Mouse (Mus musculus): Measurements from ENCODE around the gene Llgl2. TPM values are rescaled to one million over a fixed set of nuclear protein-coding genes. Genes with fewer than 3 reads are reported as not detected.
A peak's percentile ranks its signal among the peaks of the same experiment; 100 is the strongest.

The Llgl2 gene
- 6.2 and 8.5 TPM in 2 replicates for polyA plus RNA-seq (2014; fragmentation: Nextera tagmentation; extraction: Ambion mirVana)

DNA sequence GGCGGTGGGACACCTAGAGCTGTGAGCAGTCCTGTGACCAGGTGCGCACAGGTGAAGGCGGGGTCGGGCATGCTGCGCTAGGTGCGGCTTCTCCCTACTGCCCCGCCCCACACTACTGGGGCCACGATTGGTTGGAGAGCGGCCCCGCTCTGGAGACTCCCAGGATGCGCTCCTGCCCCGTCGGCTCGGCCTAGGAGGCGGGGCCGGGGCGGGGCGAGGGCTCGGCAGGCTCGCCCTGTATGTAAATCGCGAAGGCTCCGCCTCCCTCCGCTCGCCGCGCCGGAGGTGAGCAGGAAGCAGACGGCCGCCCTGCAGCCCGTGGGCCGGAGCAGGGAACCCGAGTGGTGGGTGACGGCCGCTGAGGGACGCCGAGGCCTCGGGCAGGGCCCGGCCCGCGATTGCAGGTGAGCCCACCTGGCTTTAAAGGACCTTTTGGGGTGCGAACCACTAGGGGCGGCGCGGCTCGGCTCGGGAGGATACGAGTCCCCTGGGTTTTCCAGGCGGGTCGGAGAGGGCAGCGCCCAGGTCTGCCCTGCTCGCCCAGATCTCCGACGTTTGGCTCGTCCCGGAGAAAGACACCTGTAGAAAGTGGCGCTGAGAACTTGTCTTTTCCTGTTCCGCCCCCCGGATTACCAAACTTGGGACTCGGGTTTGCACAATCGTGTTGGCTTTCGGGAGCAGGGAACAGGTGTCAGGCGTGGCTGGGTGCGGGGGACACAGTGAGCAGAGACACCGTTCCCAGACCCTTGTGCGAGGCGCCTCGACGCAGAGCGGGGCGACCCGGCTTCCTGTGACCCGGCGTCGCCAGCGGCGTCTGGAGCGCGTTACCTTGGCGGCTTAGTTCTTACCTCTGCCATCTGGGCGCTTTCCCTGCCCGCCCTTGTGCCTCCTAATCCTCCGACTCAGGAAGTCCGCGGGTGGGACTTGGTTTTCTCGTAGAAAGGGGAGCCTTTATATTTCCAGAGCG lies at the start of gene Llgl2:
Llgl2 (plus strand) TSS at position 276 of the 967 bp plus-strand sequence.
- H3K27me3 ChIP-seq (ENCODE audit: control insufficient read depth, insufficient read depth, low read length), result peaks cover 3% of the 10 kb centered on the region; the same call in 1 of the 2 replicates
- no peak within 1 kb of the TSS for H3K27ac ChIP-seq (replicated peaks; ENCODE audit: low read depth, low read length)
- peak within 1 kb of the TSS; percentile 55 for H3K9ac ChIP-seq (ENCODE audit: low read length)
- ATAC-seq (ENCODE audit: insufficient number of reproducible peaks, low FRiP score, low TSS enrichment, low read depth), result peak; percentile 90
- under 1% methylated on average over 87 of the region's 87 CpGs for WGBS
- H3K4me2 ChIP-seq (ENCODE audit: low read depth, severe bottlenecking), result peak within 1 kb of the TSS; percentile 97
- no peaks in the 10 kb centered on the region for H3K4me1 ChIP-seq (ENCODE audit: control insufficient read depth, insufficient read depth, low read length)
- no peaks in the 10 kb centered on the region for H3K9me3 ChIP-seq (ENCODE audit: control insufficient read depth, low read length)
- H3K4me3 ChIP-seq (ENCODE audit: low read depth, low read length), result peak within 1 kb of the TSS; percentile 64
- peak; percentile 88 for DNase-seq (ENCODE audit: low spot score)
- peaks cover 6% of the 10 kb centered on the region; the same call in 1 of the 2 replicates for H3K36me3 ChIP-seq (ENCODE audit: control insufficient read depth, insufficient read depth, low read length)

DNA sequence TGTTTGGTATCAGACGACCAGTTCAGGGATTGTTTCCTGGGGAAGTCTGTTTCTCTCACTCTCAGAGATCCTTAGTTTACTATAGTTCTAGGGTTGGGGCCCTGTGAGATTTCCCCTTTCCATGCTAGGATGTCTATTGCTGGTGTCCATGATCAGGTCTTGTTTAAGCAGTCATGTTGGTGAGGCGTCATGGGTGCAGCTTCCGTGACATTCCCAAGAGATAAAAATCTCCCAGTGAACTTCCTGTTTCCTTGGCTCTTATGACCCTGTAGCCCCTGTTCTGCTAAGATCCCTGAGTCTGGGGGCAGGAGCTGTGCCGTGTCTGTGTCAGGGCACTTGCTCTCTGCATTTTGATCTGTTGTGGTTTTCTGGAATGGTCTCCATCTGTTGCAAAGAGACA lies 49.2 kb upstream of the Llgl2 start:
- DNase-seq (ENCODE audit: low spot score) (no peak), ATAC-seq (ENCODE audit: insufficient number of reproducible peaks, low FRiP score, low TSS enrichment, low read depth) (no peak)
- peaks cover 2% of the 10 kb centered on the region; the same call in 1 of the 2 replicates for H3K36me3 ChIP-seq (ENCODE audit: control insufficient read depth, insufficient read depth, low read length)
- H3K4me2 ChIP-seq (ENCODE audit: low read depth, severe bottlenecking), result no peak overlapping the region
- no peak overlapping the region for H3K27ac ChIP-seq (replicated peaks; ENCODE audit: low read depth, low read length)
- H3K27me3 ChIP-seq (ENCODE audit: control insufficient read depth, insufficient read depth, low read length), result no peaks in the 10 kb centered on the region
- H3K4me3 ChIP-seq (ENCODE audit: low read depth, low read length), result no peak overlapping the region
- no peaks in the 10 kb centered on the region for H3K9me3 ChIP-seq (ENCODE audit: control insufficient read depth, low read length)
- 70% methylated on average over 4 of the region's 4 CpGs for WGBS
- H3K4me1 ChIP-seq (ENCODE audit: control insufficient read depth, insufficient read depth, low read length), result peaks cover 18% of the 10 kb centered on the region
- no peak overlapping the region for H3K9ac ChIP-seq (ENCODE audit: low read length)

- DNase-seq (ENCODE audit: low spot score), result no peak
- Histone ChIP-seq H3K27me3 (ENCODE audit: control insufficient read depth, insufficient read depth, low read length) (no peaks in the 10 kb centered on the region), H3K4me2 (ENCODE audit: low read depth, severe bottlenecking) (no peak overlapping the region), H3K27ac (replicated peaks; ENCODE audit: low read depth, low read length) (no peak overlapping the region), H3K4me3 (ENCODE audit: low read depth, low read length) (no peak overlapping the region), H3K4me1 (ENCODE audit: control insufficient read depth, insufficient read depth, low read length) (peaks cover 29% of the 10 kb centered on the region), H3K9ac (ENCODE audit: low read length) (no peak overlapping the region; the same call in 1 of the 2 replicates), H3K9me3 (ENCODE audit: control insufficient read depth, low read length) (no peaks in the 10 kb centered on the region), H3K36me3 (ENCODE audit: control insufficient read depth, insufficient read depth, low read length) (peaks cover 2% of the 10 kb centered on the region; the same call in 1 of the 2 replicates)
- WGBS, result 44% methylated on average over 18 of the region's 18 CpGs
- ATAC-seq (ENCODE audit: insufficient number of reproducible peaks, low FRiP score, low TSS enrichment, low read depth), result no peak
These were observed 47.8 kb upstream of the Llgl2 start for GRCm38 (mm10) chr11:115775821-115776665.

DNA sequence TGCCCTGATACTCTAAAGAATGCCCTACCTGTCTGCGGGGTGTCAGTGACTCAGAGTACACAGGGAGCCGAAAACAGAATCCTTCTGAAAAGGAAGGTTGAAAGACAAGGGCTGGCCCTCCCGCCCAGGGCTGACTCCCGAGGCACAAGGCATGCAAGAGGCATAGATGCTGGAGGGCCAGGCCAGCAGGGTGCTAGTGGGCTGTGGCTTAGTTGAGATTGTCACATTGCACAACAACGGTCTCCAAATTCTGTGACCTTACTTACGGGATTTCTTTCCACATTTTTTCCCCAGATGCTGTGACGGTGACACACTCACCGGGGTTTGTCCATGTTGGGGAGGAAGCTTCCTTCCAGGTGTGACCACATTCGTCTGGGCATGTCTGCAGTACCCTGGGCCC lies 46.9 kb upstream of the Llgl2 start:
- Histone ChIP-seq H3K4me1 (ENCODE audit: control insufficient read depth, insufficient read depth, low read length) (peaks cover 29% of the 10 kb centered on the region), H3K9me3 (ENCODE audit: control insufficient read depth, low read length) (no peaks in the 10 kb centered on the region), H3K27me3 (ENCODE audit: control insufficient read depth, insufficient read depth, low read length) (no peaks in the 10 kb centered on the region), H3K27ac (replicated peaks; ENCODE audit: low read depth, low read length) (no peak overlapping the region), H3K9ac (ENCODE audit: low read length) (no peak overlapping the region), H3K36me3 (ENCODE audit: control insufficient read depth, insufficient read depth, low read length) (peaks cover 2% of the 10 kb centered on the region; the same call in 1 of the 2 replicates), H3K4me3 (ENCODE audit: low read depth, low read length) (no peak overlapping the region), H3K4me2 (ENCODE audit: low read depth, severe bottlenecking) (no peak overlapping the region)
- DNase-seq (ENCODE audit: low spot score), result no peak
- no peak for ATAC-seq (ENCODE audit: insufficient number of reproducible peaks, low FRiP score, low TSS enrichment, low read depth)
- WGBS, result 68% methylated on average over 9 of the region's 9 CpGs

GRCm38 (mm10) chr11:115777487-115778335 lies 46.1 kb upstream of the Llgl2 start:
- H3K4me3 ChIP-seq (ENCODE audit: low read depth, low read length), result no peak overlapping the region
- ATAC-seq (ENCODE audit: insufficient number of reproducible peaks, low FRiP score, low TSS enrichment, low read depth), result no peak
- H3K9me3 ChIP-seq (ENCODE audit: control insufficient read depth, low read length), result no peaks in the 10 kb centered on the region
- 85% methylated on average over 17 of the region's 17 CpGs for WGBS
- H3K36me3 ChIP-seq (ENCODE audit: control insufficient read depth, insufficient read depth, low read length), result peaks cover 2% of the 10 kb centered on the region; the same call in 1 of the 2 replicates
- no peak overlapping the region for H3K4me2 ChIP-seq (ENCODE audit: low read depth, severe bottlenecking)
- no peak overlapping the region for H3K9ac ChIP-seq (ENCODE audit: low read length)
- H3K27me3 ChIP-seq (ENCODE audit: control insufficient read depth, insufficient read depth, low read length), result no peaks in the 10 kb centered on the region
- H3K27ac ChIP-seq (replicated peaks; ENCODE audit: low read depth, low read length), result no peak overlapping the region
- H3K4me1 ChIP-seq (ENCODE audit: control insufficient read depth, insufficient read depth, low read length), result peaks cover 31% of the 10 kb centered on the region
- no peak for DNase-seq (ENCODE audit: low spot score)

DNA sequence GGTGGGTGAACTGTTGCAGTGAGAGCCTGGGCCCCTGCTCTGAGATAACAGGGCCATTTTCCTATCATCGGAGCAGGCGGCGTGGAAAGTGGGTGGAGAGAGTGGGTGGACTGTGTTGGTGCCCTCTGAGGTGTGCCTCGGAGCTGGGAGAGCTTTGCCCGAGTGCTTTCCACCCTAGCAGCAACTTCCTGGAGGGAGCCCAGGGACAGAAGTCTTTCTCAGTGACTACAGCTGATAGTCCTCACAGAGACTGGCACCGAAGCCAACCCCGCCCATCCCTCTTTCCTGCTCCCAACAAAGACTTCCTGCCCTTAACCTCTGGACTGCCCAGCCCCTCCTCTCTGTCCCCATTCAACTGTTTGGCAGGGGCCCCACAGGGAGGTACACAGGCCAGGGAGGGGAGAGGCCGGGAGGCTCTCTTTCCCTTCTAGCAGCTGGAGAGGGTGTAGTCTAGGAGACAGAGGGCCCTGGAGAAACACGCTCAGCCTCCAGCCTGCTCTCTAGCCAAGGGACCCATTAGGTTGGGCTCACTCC lies 44.7 kb upstream of the Llgl2 start:
- H3K9ac ChIP-seq (ENCODE audit: low read length), result peak overlapping the region; percentile 45; the same call in 1 of the 2 replicates
- 30% methylated on average over 9 of the region's 9 CpGs for WGBS

GRCm38 (mm10) chr11:115780141-115781070 lies 43.4 kb upstream of the Llgl2 start:
- Histone ChIP-seq H3K27ac (replicated peaks; ENCODE audit: low read depth, low read length) (0 out of 2 replicates have a peak overlapping the region, but pooled peaks have one; percentile 14), H3K4me2 (ENCODE audit: low read depth, severe bottlenecking) (no peak overlapping the region), H3K9ac (ENCODE audit: low read length) (no peak overlapping the region), H3K4me3 (ENCODE audit: low read depth, low read length) (no peak overlapping the region), H3K4me1 (ENCODE audit: control insufficient read depth, insufficient read depth, low read length) (peaks cover 31% of the 10 kb centered on the region), H3K27me3 (ENCODE audit: control insufficient read depth, insufficient read depth, low read length) (no peaks in the 10 kb centered on the region), H3K9me3 (ENCODE audit: control insufficient read depth, low read length) (no peaks in the 10 kb centered on the region), H3K36me3 (ENCODE audit: control insufficient read depth, insufficient read depth, low read length) (peaks cover 2% of the 10 kb centered on the region; the same call in 1 of the 2 replicates)
- DNase-seq (ENCODE audit: low spot score) (no peak), ATAC-seq (ENCODE audit: insufficient number of reproducible peaks, low FRiP score, low TSS enrichment, low read depth) (no peak)
- 20% methylated on average over 20 of the region's 20 CpGs for WGBS

More for the DNA sequence above, 44.7 kb upstream of the Llgl2 start:
- Histone ChIP-seq H3K9me3 (ENCODE audit: control insufficient read depth, low read length) (no peaks in the 10 kb centered on the region), H3K4me1 (ENCODE audit: control insufficient read depth, insufficient read depth, low read length) (peaks cover 31% of the 10 kb centered on the region), H3K27me3 (ENCODE audit: control insufficient read depth, insufficient read depth, low read length) (no peaks in the 10 kb centered on the region), H3K4me2 (ENCODE audit: low read depth, severe bottlenecking) (no peak overlapping the region), H3K27ac (replicated peaks; ENCODE audit: low read depth, low read length) (peak overlapping the region; percentile 30; the same call in 1 of the 2 replicates), H3K36me3 (ENCODE audit: control insufficient read depth, insufficient read depth, low read length) (peaks cover 2% of the 10 kb centered on the region; the same call in 1 of the 2 replicates), H3K4me3 (ENCODE audit: low read depth, low read length) (no peak overlapping the region)
- ATAC-seq (ENCODE audit: insufficient number of reproducible peaks, low FRiP score, low TSS enrichment, low read depth) (no peak), DNase-seq (ENCODE audit: low spot score) (no peak)
